8 mouse cellular contexts compared by ENCODE assay signal in the genomic region with DNA sequence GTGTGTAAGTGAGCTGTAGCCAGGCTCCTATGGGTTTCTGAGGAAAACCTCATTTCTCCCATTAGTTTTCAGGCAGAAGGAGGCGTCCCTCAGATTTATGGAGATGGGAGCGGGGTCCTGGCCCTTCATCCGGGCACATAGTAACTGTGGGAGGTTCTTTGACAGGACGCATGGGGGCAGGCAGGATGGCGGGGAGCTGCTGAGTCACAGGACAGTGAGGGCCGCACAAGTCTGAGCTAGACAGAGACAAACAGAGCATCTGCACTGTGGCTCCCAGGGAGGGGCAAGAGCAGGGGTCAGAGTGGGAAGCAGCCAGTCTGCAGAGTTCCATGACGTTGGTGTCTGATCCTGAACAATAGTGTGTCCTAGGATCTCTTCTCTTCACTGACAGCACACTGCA.
DNase-seq lines count a peak whose midpoint lies in the region; ATAC-seq and TF ChIP-seq lines count a peak whose summit lies in the region.

No protein-coding gene starts in this region.

- H3K4me3 ChIP-seq in C2C12 (ENCODE audit: insufficient read depth, poor library complexity, severe bottlenecking), result no peak overlapping the region
- no peak overlapping the region for H3K4me3 ChIP-seq in embryonic fibroblast, embryonic 13.5 days (ENCODE audit: insufficient read depth, low read length)

- H3K36me3 ChIP-seq in C2C12 (ENCODE audit: control insufficient read depth, insufficient read depth), result peaks cover 10% of the 10 kb centered on the region

- no peaks in the 10 kb centered on the region for H3K79me2 ChIP-seq in C2C12 (ENCODE audit: control insufficient read depth, insufficient read depth)

- peak; percentile 38 to 56 for DNase-seq in heart, adult 18-20 months
- no peak for DNase-seq in heart, adult 8-10 months (ENCODE audit: low spot score)
- peak; percentile 51 to 52 for DNase-seq in kidney, postnatal 36 days
- no peak for DNase-seq in right cerebral cortex, postnatal 36 days (ENCODE audit: low spot score in 2 of 2)
- DNase-seq in layer of hippocampus, adult 18-20 months (ENCODE audit: low spot score in 2 of 2), result no peak

- no peaks in the 10 kb centered on the region for H3K79me3 ChIP-seq in C2C12 (ENCODE audit: low read depth)

- no peaks in the 10 kb centered on the region for H3K27me3 ChIP-seq in C2C12 (ENCODE audit: control insufficient read depth, insufficient read depth, insufficient read length)

- H3ac ChIP-seq in C2C12 (ENCODE audit: control insufficient read depth, insufficient read length, low read depth), result peak overlapping the region; percentile 6

- TF ChIP-seq POLR2A in embryonic fibroblast, embryonic 13.5 days (IDR thresholded peaks at IDR 0.05; ENCODE audit: low read depth, low read length), result no peak

- TF ChIP-seq CTCF in C2C12 (IDR thresholded peaks at IDR 0.05; ENCODE audit: control insufficient read depth, insufficient read depth, insufficient read length), result no peak
- no peak for TF ChIP-seq CTCF in embryonic fibroblast, embryonic 13.5 days (IDR thresholded peaks at IDR 0.05; ENCODE audit: borderline replicate concordance, insufficient read depth, low read length)

- ATAC-seq in activated CD4-positive, CD25-positive, alpha-beta regulatory T cell, adult 4 months, result no peak

- peak overlapping the region; percentile 73 for H3K27ac ChIP-seq in embryonic fibroblast, embryonic 13.5 days (ENCODE audit: insufficient read depth, low read length)

- peaks cover 12% of the 10 kb centered on the region for H3K4me1 ChIP-seq in embryonic fibroblast, embryonic 13.5 days (ENCODE audit: control insufficient read depth, insufficient read depth, low read length)

TF ChIP-seq in C2C12, 6 proteins besides CTCF, POLR2A, EP300 and RAD21:
- TF ChIP-seq MYOD1 (IDR thresholded peaks at IDR 0.05; ENCODE audit: control insufficient read depth, insufficient read length, low read depth) (no peak), USF1 (IDR thresholded peaks at IDR 0.05; ENCODE audit: low read depth) (no peak)

Comparison
In these comparisons a context has a peak if more than half of its experiments do, and no peak if none do; other contexts are left out.
1. DNase-seq: peak in heart, adult 18-20 months (2 of 2) and kidney, postnatal 36 days (2 of 2); none in heart, adult 8-10 months (single experiment), right cerebral cortex, postnatal 36 days (0 of 2) and layer of hippocampus, adult 18-20 months (0 of 2).